Mouse (Mus musculus) E14TG2a.4 (cell line): ENCODE measurements around the gene Rab19.

Source experiments
- CTCF ChIP-seq: conservative IDR thresholded peaks from 2 replicates; pipeline ENCODE4 v1.5.1; 2014; ENCODE audit warnings: low read length
- NANOG ChIP-seq: IDR thresholded peaks from 2 replicates; pipeline ENCODE4 v1.6.1; 2014; ENCODE audit warnings: borderline replicate concordance, low read length, mixed read lengths

DNA sequence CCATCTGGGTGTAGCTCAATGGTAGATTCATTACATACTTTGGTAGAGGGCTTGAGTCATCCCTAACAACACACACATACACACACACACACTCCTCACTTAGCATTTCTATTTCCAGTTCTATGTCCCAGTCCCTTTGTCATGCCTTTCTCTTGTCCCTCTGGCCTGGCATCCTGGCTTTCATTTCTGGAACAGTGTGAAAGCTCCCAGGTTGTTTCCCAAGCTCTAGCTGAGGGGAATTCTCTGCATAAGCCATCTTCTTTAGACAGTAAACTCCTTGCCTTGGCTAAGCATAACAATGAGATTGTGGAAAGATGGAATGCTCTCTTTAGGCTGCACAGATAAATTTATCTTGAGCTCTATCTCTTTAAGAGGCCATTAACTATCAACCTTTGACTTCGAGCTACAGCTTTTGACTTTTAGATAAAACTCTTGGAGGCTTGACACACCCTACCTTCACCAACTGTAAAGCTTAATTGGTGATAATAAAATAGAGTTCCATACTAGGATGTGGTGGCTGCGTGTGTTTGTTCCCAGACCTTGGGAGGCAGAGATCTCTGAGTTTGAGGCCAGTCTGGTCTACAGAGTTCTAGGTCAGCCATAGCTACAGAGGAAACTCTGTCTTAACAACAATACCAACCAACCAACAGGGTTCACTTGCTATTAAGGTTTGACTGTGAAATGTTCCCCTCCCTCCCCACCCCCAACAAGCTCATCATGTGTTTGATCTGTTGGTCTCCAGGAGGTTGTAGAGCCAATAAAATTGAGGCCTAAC is 53.3 kb downstream of the Rab19 start:
- no peak for TF ChIP-seq CTCF
- no peak for TF ChIP-seq NANOG
